Mouse (Mus musculus): ENCODE measurements around the gene Grin2a. TPM values are rescaled to one million over a fixed set of nuclear protein-coding genes. Genes with fewer than 3 reads are reported as not detected.

Gene Grin2a
- total RNA-seq (2023; ENCODE audit: inconsistent age): not detected in 4 replicates

GRCm38 (mm10) chr16:9994951-9995813, at the start of gene Grin2a:
Grin2a (minus strand) TSS chr16:9995560.

Other genes with a start within 250 kb of the Grin2a start
- not detected in 4 replicates for gene Rpl39l, start 174.7 kb upstream of the Grin2a start, total RNA-seq (2023; ENCODE audit: inconsistent age)
- not detected in 4 replicates for gene Atf7ip2, start 197.2 kb upstream of the Grin2a start, total RNA-seq (2023; ENCODE audit: inconsistent age)

Measured in B cell, adult (primary cell).